Mouse (Mus musculus): ENCODE data around the gene Lhcgr. TPM values are rescaled to one million over a fixed set of nuclear protein-coding genes. Genes with fewer than 3 reads are reported as not detected.
A peak's percentile ranks its signal among the peaks of the same experiment; 100 is the strongest.

Gene Lhcgr
- polyA plus RNA-seq, 1 experiment from 2014 or later: 0.79 TPM

GRCm38 (mm10) chr17:88786385-88786784, 5.4 kb downstream of the Lhcgr start:
- no peak overlapping the region for H3K27ac ChIP-seq (ENCODE audit: low read depth, low read length)
- no peaks in the 10 kb centered on the region for H3K27me3 ChIP-seq (replicated peaks; ENCODE audit: control insufficient read depth, insufficient read depth, low read length)
- no peaks in the 10 kb centered on the region for H3K9me3 ChIP-seq (replicated peaks; ENCODE audit: control insufficient read depth, low read length)
- ATAC-seq: no peak
- 90% methylated on average over 4 of the region's 4 CpGs for WGBS
- no peak overlapping the region for H3K4me3 ChIP-seq (ENCODE audit: low read depth, low read length)
- DNase-seq (ENCODE audit: low spot score): no peak
- no peaks in the 10 kb centered on the region for H3K4me1 ChIP-seq (ENCODE audit: control insufficient read depth, insufficient read depth, low read length)
- H3K36me3 ChIP-seq (ENCODE audit: control insufficient read depth, insufficient read depth, low read length): no peaks in the 10 kb centered on the region
- no peak overlapping the region for H3K9ac ChIP-seq (ENCODE audit: low read length)
- H3K4me2 ChIP-seq (ENCODE audit: low read length): no peak overlapping the region

GRCm38 (mm10) chr17:88779148-88779547, 12.6 kb downstream of the Lhcgr start:
- Histone ChIP-seq H3K36me3 (ENCODE audit: control insufficient read depth, insufficient read depth, low read length) (no peaks in the 10 kb centered on the region), H3K27me3 (replicated peaks; ENCODE audit: control insufficient read depth, insufficient read depth, low read length) (no peaks in the 10 kb centered on the region), H3K9me3 (replicated peaks; ENCODE audit: control insufficient read depth, low read length) (no peaks in the 10 kb centered on the region), H3K4me3 (ENCODE audit: low read depth, low read length) (no peak overlapping the region), H3K4me1 (ENCODE audit: control insufficient read depth, insufficient read depth, low read length) (no peaks in the 10 kb centered on the region; the same call in 1 of the 2 replicates), H3K4me2 (ENCODE audit: low read length) (no peak overlapping the region), H3K9ac (ENCODE audit: low read length) (no peak overlapping the region), H3K27ac (ENCODE audit: low read depth, low read length) (no peak overlapping the region)
- DNase-seq (ENCODE audit: low spot score): no peak
- WGBS: 29% methylated on average over 3 of the region's 3 CpGs
- ATAC-seq: peak; percentile 71; the same call in 1 of the 2 replicates

- no peaks in the 10 kb centered on the region for H3K27me3 ChIP-seq (replicated peaks; ENCODE audit: control insufficient read depth, insufficient read depth, low read length)
- peak overlapping the region; percentile 15; the same call in 1 of the 2 replicates for H3K27ac ChIP-seq (ENCODE audit: low read depth, low read length)
- ATAC-seq (peak; percentile 53), DNase-seq (ENCODE audit: low spot score) (peak; percentile 60)
- no peaks in the 10 kb centered on the region for H3K9me3 ChIP-seq (replicated peaks; ENCODE audit: control insufficient read depth, low read length)
- H3K4me2 ChIP-seq (ENCODE audit: low read length): no peak overlapping the region
- H3K4me1 ChIP-seq (ENCODE audit: control insufficient read depth, insufficient read depth, low read length): peaks cover 4% of the 10 kb centered on the region
- no peaks in the 10 kb centered on the region for H3K36me3 ChIP-seq (ENCODE audit: control insufficient read depth, insufficient read depth, low read length)
- WGBS: 47% methylated on average over 9 of the region's 9 CpGs
- no peak overlapping the region for H3K4me3 ChIP-seq (ENCODE audit: low read depth, low read length)
- H3K9ac ChIP-seq (ENCODE audit: low read length): peak overlapping the region; percentile 3; the same call in 1 of the 2 replicates
Observed at GRCm38 (mm10) chr17:88774103-88774526, 17.7 kb downstream of the Lhcgr start.

GRCm38 (mm10) chr17:88770081-88770480, 21.7 kb downstream of the Lhcgr start:
- no peak overlapping the region for H3K27ac ChIP-seq (ENCODE audit: low read depth, low read length)
- peaks cover 5% of the 10 kb centered on the region; the same call in 1 of the 2 replicates for H3K9me3 ChIP-seq (replicated peaks; ENCODE audit: control insufficient read depth, low read length)
- no peak overlapping the region for H3K4me3 ChIP-seq (ENCODE audit: low read depth, low read length)
- H3K4me1 ChIP-seq (ENCODE audit: control insufficient read depth, insufficient read depth, low read length): peaks cover 4% of the 10 kb centered on the region
- ATAC-seq: no peak
- peaks cover 17% of the 10 kb centered on the region; the same call in 1 of the 2 replicates for H3K27me3 ChIP-seq (replicated peaks; ENCODE audit: control insufficient read depth, insufficient read depth, low read length)
- WGBS: 77% methylated on average over 7 of the region's 7 CpGs
- H3K4me2 ChIP-seq (ENCODE audit: low read length): no peak overlapping the region
- DNase-seq (ENCODE audit: low spot score): no peak
- H3K9ac ChIP-seq (ENCODE audit: low read length): no peak overlapping the region
- no peaks in the 10 kb centered on the region for H3K36me3 ChIP-seq (ENCODE audit: control insufficient read depth, insufficient read depth, low read length)

- Histone ChIP-seq H3K4me1 (ENCODE audit: control insufficient read depth, insufficient read depth, low read length) (peaks cover 4% of the 10 kb centered on the region), H3K9me3 (replicated peaks; ENCODE audit: control insufficient read depth, low read length) (peaks cover 5% of the 10 kb centered on the region; the same call in 1 of the 2 replicates), H3K4me3 (ENCODE audit: low read depth, low read length) (no peak overlapping the region), H3K4me2 (ENCODE audit: low read length) (no peak overlapping the region), H3K27ac (ENCODE audit: low read depth, low read length) (no peak overlapping the region), H3K27me3 (replicated peaks; ENCODE audit: control insufficient read depth, insufficient read depth, low read length) (peaks cover 17% of the 10 kb centered on the region; the same call in 1 of the 2 replicates), H3K36me3 (ENCODE audit: control insufficient read depth, insufficient read depth, low read length) (no peaks in the 10 kb centered on the region), H3K9ac (ENCODE audit: low read length) (no peak overlapping the region)
- DNase-seq (ENCODE audit: low spot score) (peak; percentile 56), ATAC-seq (peak; percentile 56; the same call in 1 of the 2 replicates)
- 45% methylated on average over 2 of the region's 2 CpGs for WGBS
Observed at GRCm38 (mm10) chr17:88769283-88769859, 22.4 kb downstream of the Lhcgr start.

- no peak overlapping the region for H3K27ac ChIP-seq (ENCODE audit: low read depth, low read length)
- H3K36me3 ChIP-seq (ENCODE audit: control insufficient read depth, insufficient read depth, low read length): no peaks in the 10 kb centered on the region
- H3K9ac ChIP-seq (ENCODE audit: low read length): no peak overlapping the region
- WGBS: 86% methylated on average over 6 of the region's 6 CpGs
- H3K9me3 ChIP-seq (replicated peaks; ENCODE audit: control insufficient read depth, low read length): peaks cover 5% of the 10 kb centered on the region; the same call in 1 of the 2 replicates
- peaks cover 14% of the 10 kb centered on the region for H3K4me1 ChIP-seq (ENCODE audit: control insufficient read depth, insufficient read depth, low read length)
- peaks cover 20% of the 10 kb centered on the region for H3K27me3 ChIP-seq (replicated peaks; ENCODE audit: control insufficient read depth, insufficient read depth, low read length)
- H3K4me3 ChIP-seq (ENCODE audit: low read depth, low read length): no peak overlapping the region
- ATAC-seq: no peak
- no peak overlapping the region for H3K4me2 ChIP-seq (ENCODE audit: low read length)
- no peak for DNase-seq (ENCODE audit: low spot score)
Observed at GRCm38 (mm10) chr17:88766857-88767256, 24.9 kb downstream of the Lhcgr start.

- peak; percentile 91 for DNase-seq (ENCODE audit: low spot score)
- Histone ChIP-seq H3K36me3 (ENCODE audit: control insufficient read depth, insufficient read depth, low read length) (no peaks in the 10 kb centered on the region), H3K4me1 (ENCODE audit: control insufficient read depth, insufficient read depth, low read length) (peaks cover 14% of the 10 kb centered on the region), H3K27me3 (replicated peaks; ENCODE audit: control insufficient read depth, insufficient read depth, low read length) (peaks cover 31% of the 10 kb centered on the region), H3K4me3 (ENCODE audit: low read depth, low read length) (no peak overlapping the region), H3K27ac (ENCODE audit: low read depth, low read length) (no peak overlapping the region; the same call in 1 of the 2 replicates), H3K9me3 (replicated peaks; ENCODE audit: control insufficient read depth, low read length) (peaks cover 5% of the 10 kb centered on the region; the same call in 1 of the 2 replicates), H3K4me2 (ENCODE audit: low read length) (no peak overlapping the region), H3K9ac (ENCODE audit: low read length) (no peak overlapping the region)
- WGBS: 4% methylated on average over 3 of the region's 3 CpGs
- peak; percentile 94 for ATAC-seq
Observed at GRCm38 (mm10) chr17:88764136-88764485, 27.7 kb downstream of the Lhcgr start.

- Histone ChIP-seq H3K4me2 (ENCODE audit: low read length) (no peak overlapping the region), H3K9me3 (replicated peaks; ENCODE audit: control insufficient read depth, low read length) (peaks cover 5% of the 10 kb centered on the region; the same call in 1 of the 2 replicates), H3K36me3 (ENCODE audit: control insufficient read depth, insufficient read depth, low read length) (no peaks in the 10 kb centered on the region), H3K27me3 (replicated peaks; ENCODE audit: control insufficient read depth, insufficient read depth, low read length) (peaks cover 31% of the 10 kb centered on the region), H3K4me3 (ENCODE audit: low read depth, low read length) (no peak overlapping the region), H3K9ac (ENCODE audit: low read length) (no peak overlapping the region), H3K4me1 (ENCODE audit: control insufficient read depth, insufficient read depth, low read length) (peaks cover 16% of the 10 kb centered on the region), H3K27ac (ENCODE audit: low read depth, low read length) (no peak overlapping the region; the same call in 1 of the 2 replicates)
- ATAC-seq: peak; percentile 76
- WGBS: 3% methylated on average over 5 of the region's 5 CpGs
- peak; percentile 63 for DNase-seq (ENCODE audit: low spot score)
Observed at GRCm38 (mm10) chr17:88763396-88764135, 28.2 kb downstream of the Lhcgr start.

Measured in forebrain, embryonic 14.5 days (tissue).